Mouse (Mus musculus): Measurements from ENCODE around the gene Slc22a22. TPM values are rescaled to one million over a fixed set of nuclear protein-coding genes. Genes with fewer than 3 reads are reported as not detected.

The Slc22a22 gene
- not detected for total RNA-seq (2021)
- long read RNA-seq, experiment 1, result 0 reads
- long read RNA-seq, experiment 2, result 0 reads

DNA sequence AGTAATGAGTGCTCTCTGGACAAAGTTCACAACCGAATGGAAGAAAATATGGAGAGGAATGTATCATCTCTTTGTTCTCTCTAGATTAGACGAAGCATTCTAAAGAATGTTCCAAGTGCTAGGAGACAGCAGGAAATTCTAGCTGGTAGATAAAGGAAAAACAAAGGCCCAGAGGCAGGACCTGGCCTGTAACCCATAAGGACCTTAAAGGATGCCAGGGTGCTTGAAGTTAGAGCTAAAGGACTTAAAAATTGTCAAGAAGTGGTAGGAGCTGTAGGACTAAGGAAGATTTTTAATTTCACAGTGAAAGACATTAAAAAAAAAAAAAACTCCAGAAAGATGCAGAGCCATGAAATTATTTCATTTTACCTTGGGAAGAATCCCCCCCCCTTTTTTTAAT, at the start of gene Slc22a22:
TSS of gene Slc22a22 (minus strand) at position 101 of the 400 bp plus-strand sequence.
- TF ChIP-seq CTCF (conservative IDR thresholded peaks at IDR 0.05), result no peak
- Histone ChIP-seq H3K4me3 (no peak within 1 kb of the TSS), H3K27ac (no peak within 1 kb of the TSS)
- DNase-seq (ENCODE audit: low spot score in 2 of 2), result no peak

DNA sequence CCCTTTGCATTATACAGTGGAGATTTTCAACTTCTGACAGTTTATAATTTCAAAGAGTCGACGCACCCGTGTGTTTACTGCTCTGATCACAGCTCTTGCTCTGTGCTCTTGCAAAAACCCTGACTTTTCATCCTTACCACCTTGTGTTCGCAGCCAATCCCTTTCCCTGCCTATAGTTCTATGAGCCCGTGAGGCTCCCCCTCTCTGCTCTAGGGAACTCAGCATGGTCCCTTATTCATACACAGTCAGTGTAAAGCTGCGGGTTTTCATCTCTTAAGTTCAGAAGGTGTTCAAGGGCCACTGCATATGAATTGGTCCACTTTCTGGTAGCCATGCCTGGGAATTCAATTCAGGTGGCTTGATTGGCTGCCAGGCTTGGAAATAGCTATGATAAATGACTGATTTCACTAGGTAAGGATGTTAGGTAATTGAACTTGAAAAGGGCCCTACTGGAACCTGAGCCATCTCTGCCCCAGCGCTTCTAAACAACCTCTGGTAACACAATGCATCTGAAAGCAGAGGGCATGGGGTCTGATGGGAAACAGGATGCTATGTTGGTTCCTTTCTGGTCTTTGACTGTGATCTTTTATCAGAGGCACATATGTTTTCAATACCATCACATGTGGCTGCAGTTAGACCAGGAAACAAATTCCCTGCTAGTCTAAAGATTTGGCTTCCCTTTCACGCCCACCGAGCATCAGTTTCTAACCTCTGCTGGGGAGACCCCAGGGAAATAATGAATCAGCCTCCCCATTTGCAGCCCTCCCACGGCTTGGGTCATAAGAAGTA, 46.3 kb upstream of the Slc22a22 start:
- no peak for TF ChIP-seq CTCF (conservative IDR thresholded peaks at IDR 0.05)
- Histone ChIP-seq H3K27ac (no peak overlapping the region), H3K4me3 (no peak overlapping the region)
- no peak for DNase-seq (ENCODE audit: low spot score in 2 of 2)

DNA sequence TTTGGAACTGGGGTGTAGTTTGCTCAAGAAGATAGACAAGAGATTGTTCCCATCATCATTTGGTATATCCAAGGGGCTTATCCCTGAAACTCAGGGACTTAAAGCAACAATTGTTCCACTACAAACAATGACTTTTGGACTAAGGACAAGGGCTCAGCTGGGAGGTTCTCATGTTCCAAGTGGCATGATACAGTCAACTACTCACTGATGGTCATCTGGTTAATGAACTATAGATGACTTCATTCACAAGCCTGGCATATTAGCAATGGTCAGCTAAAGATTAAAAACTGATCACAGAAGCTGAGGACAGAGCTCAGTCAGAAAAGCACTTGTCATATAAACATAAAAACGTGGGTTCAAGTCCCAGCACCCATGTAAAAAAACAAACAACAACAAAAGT, 44.7 kb upstream of the Slc22a22 start:
- no peak overlapping the region for H3K4me3 ChIP-seq
- no peak overlapping the region for H3K27ac ChIP-seq
- no peak for TF ChIP-seq CTCF (conservative IDR thresholded peaks at IDR 0.05)
- DNase-seq (ENCODE audit: low spot score in 2 of 2), result no peak

DNA sequence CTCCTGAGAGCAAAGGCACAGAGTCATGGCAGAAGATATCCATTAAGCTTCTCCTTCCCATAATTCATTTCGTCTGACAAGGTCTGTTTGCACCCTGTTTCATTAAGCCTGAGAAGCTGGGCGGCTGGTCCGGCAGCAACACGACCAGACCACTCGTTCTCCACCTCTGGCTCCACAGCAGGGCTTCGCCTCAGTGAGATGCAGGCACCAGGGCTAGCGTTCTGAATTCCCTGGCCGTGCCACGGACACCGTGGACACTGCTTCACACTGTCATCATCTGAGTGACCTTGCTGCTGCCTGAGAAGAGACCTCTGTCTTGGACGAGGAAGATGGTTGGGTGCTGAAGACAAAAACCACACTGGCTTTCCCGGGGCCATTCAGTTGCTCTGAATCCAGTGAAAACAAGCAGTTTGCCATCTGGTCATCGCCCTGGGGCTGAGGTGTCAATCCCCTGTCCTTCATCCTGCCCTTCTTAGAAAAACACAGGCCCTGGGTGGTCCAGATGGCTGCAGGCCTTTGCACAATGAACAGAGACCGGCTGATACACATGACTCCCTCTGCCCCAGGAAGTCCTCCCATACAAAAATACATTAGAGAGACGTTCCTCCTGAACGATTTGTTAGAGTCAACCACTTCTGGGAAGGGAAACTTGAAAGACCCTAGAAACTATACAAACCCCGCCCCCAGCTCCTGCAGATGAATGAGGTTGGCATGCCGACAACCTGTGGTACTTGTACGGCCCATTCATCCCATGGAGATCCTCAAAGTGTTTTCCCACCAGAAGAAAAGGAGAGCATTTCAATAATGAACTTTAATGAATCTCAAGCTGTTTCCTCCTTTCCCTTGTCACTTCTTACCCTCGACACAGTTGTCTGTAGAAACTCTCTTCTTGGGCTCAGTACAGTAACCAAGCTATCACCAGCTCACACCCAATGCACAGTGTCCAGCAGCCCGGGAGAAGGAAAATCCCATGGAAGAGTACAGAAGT, 32.1 kb upstream of the Slc22a22 start:
- no peak for DNase-seq (ENCODE audit: low spot score in 2 of 2)
- Histone ChIP-seq H3K4me3 (no peak overlapping the region), H3K27ac (no peak overlapping the region)
- TF ChIP-seq CTCF (conservative IDR thresholded peaks at IDR 0.05), result no peak

DNA sequence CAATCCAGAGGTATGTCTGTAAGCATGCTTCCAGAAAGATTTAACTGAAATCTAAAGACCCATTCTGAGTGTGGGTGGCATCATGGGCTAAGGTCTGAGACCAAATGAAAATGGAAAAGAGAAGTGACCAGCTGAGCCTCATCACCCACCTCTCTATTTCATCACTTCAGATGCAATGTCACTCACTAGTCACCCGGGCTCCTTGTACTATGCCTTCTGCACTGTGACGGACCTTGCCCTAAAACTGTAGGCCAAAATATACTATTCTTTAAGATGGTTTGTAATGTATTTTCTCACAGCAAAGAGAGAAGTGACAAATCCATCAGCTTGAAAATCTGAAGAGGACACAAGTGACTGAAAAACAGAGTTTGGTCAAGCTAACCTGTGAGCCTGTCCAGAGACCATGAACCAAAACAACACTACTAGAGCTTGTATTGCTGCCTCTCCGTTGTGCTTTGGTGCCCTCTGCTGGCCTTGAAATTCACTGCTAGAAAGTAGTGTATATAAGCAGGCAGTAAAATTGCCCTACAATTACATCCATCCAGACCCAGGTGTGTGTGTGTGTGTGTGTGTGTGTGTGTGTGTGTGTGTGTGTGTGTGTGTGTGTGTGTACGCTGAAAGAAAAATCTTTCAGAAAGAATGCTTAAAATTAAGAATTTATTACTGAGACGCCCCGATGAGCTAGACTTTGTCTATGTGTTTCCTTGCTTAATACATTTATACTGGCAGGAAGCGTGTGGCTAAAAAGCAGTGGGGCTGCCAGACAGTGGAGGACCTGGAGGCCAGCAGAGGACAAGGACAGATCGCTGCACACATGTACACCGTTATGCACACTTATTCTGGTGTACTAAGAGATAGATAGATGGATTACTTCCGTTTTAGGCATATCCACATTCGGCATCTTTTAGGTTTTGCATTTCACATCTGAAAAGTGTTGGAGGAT, 31.1 kb upstream of the Slc22a22 start:
- TF ChIP-seq CTCF (conservative IDR thresholded peaks at IDR 0.05), result peak; percentile 78
- DNase-seq (ENCODE audit: low spot score in 2 of 2), result peak; percentile 56 to 84
- no peak overlapping the region for H3K27ac ChIP-seq
- no peak overlapping the region for H3K4me3 ChIP-seq

DNA sequence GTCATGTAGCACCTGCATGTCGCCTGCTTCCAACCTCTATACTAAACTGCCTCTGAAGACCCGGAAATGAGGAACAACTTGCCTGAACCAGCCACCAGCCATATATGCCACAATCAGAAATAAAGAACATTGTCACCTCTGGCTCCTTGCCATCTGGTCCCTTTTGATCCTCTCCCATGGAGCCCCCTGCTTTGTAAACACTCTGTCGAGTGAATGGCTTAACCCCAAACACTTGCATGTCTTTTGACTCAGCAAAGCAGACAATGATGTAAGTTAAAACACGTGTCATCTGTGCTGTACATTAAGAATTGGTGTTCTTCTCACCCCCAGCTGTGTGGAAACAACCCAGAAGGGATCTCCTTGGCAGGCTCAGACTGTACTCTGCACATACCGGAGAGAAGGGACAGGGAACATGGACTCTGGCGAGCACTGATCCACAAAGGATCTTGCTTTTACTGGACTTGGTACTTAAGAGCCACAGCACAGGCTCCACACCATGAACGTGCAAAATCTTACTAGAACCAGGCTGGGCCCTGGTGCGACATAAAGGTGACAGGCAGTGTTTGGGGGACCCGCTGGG, 26.8 kb upstream of the Slc22a22 start:
- Histone ChIP-seq H3K4me3 (no peak overlapping the region), H3K27ac (no peak overlapping the region)
- no peak for TF ChIP-seq CTCF (conservative IDR thresholded peaks at IDR 0.05)
- DNase-seq (ENCODE audit: low spot score in 2 of 2), result no peak

DNA sequence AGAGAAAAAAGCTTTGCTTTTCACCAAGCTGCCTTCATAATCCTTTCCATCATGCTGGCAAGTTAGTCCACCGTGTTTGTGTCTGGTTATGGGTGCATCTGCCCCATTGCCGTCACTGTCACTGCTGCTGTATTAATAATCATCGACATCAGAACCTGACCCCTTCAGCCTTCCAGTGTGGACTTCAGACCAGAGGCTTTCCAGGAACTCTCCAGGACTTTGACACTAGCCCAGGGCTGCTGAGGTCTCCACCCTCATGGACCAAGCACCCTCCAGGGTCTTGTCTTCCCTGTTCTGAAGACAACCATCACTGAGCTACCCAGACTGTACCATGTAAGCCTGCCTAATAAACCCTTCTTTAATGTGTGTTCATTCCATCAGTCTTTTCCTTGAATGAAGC, 26.2 kb upstream of the Slc22a22 start:
- no peak for TF ChIP-seq CTCF (conservative IDR thresholded peaks at IDR 0.05)
- H3K4me3 ChIP-seq, result no peak overlapping the region
- no peak overlapping the region for H3K27ac ChIP-seq
- no peak for DNase-seq (ENCODE audit: low spot score in 2 of 2)

DNA sequence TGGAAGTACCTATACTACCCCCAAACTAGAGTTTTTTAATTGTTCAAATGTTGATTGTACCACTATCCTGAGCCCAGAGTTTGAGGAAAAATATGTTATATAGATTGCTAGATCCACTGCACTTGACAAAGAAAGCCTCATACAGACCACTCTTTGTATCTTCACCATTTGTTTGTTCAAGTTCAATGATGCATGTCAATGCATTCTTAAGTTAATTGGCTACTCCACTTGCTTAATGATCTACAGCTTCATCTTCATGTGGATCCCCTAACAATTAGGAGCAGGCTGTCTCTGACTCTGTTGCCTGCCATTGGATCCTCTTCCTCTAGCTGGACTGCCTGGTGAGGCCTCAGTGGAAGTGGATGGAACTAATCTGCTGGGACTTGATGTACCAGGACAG, 24.1 kb upstream of the Slc22a22 start:
- no peak for DNase-seq (ENCODE audit: low spot score in 2 of 2)
- no peak overlapping the region for H3K4me3 ChIP-seq
- no peak for TF ChIP-seq CTCF (conservative IDR thresholded peaks at IDR 0.05)
- H3K27ac ChIP-seq, result no peak overlapping the region

DNA sequence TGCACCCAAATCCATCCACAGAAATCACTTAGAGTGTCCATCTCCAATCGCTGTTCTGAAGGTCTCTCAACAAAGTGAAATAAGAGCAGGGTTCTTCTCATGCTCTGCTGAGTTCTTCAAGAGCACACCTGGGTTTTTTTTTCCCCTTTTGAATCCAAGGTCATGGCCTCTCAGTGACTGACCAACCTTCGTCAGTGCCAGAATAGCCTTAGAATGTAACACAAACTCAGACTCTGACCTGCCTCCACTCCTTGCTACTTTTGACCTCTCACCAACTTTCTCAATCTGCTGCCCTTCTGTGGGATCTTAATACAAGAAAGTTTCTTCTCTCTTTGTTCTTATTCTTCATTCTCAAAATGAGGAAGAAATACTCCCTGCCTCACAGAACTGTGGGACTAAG, 18.7 kb upstream of the Slc22a22 start:
- H3K27ac ChIP-seq, result no peak overlapping the region
- no peak for TF ChIP-seq CTCF (conservative IDR thresholded peaks at IDR 0.05)
- no peak for DNase-seq (ENCODE audit: low spot score in 2 of 2)
- no peak overlapping the region for H3K4me3 ChIP-seq

DNA sequence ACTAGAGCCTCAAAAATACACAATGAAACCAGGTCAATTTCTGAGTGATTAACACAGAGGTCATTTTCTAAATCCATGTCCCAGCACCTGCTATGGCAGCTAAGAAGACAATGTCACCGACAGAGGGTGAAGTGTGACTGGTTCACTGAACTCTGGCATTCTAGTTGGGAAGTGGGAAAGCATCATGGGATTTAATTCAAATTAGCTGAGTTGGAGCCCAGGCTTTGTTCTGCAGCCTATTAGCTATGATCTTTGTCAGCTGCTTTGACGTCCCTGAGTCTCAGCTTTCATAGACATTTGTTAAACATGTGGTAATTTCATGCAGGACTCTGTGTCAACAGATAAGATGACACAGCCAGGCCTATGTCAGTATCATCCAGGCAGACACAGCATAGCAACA, 5.1 kb upstream of the Slc22a22 start:
- DNase-seq (ENCODE audit: low spot score in 2 of 2), result no peak
- no peak for TF ChIP-seq CTCF (conservative IDR thresholded peaks at IDR 0.05)
- H3K27ac ChIP-seq, result no peak overlapping the region

DNA sequence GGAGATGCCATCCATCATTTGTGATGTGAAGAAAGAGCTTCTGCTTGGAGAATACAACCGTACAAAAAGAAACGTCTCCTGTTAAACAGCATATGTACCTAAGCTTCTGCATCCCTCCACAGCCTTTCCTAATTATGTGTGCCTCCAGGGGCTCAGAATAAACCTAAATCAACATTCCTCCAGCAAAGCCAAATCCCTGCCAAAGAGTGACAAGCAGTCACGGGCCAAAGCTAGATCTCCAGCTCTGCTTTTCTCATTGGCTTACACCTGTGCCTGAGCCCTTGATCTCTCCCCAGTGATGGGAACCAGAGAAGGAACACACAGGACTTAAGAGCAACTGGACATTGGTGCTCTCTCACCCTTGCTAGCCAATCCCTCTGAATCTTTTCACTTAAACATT, 5.8 kb downstream of the Slc22a22 start:
- TF ChIP-seq CTCF (conservative IDR thresholded peaks at IDR 0.05), result no peak
- no peak for DNase-seq (ENCODE audit: low spot score in 2 of 2)
- no peak overlapping the region for H3K27ac ChIP-seq
- no peak overlapping the region for H3K4me3 ChIP-seq

More for the DNA sequence above, 5.1 kb upstream of the Slc22a22 start:
- H3K4me3 ChIP-seq, result no peak overlapping the region

DNA sequence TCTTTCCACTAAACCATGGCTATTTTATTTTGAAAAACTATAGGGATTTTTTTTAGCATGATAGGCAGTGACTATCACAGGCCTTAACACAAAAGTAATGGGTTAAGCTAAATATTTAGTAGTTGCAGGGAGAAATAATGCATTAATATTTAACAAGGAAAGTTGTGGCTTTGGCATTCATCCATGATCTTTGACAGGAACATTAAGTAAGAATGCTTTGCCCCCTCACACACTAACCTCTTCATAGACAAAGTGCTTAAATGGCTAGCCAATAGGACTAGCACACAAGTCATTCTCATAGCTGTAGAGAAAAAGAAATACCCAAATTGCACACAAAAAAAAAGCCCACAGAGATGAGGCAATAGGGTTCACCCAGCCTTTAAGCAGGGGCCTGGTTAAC, 11.4 kb downstream of the Slc22a22 start:
- TF ChIP-seq CTCF (conservative IDR thresholded peaks at IDR 0.05), result no peak
- Histone ChIP-seq H3K27ac (no peak overlapping the region), H3K4me3 (no peak overlapping the region)
- no peak for DNase-seq (ENCODE audit: low spot score in 2 of 2)
